Mouse (Mus musculus): ENCODE results near the gene Nphp3. TPM values are rescaled to one million over a fixed set of nuclear protein-coding genes. Genes with fewer than 3 reads are reported as not detected.

Gene Nphp3
- polyA plus RNA-seq, 1 experiment from 2014 or later, result 3.4 TPM

GRCm38 (mm10) chr9:104079379-104079778 is 77.0 kb downstream of the Nphp3 start:
- no peak overlapping the region for H3K4me2 ChIP-seq (ENCODE audit: low read depth, low read length)
- H3K4me3 ChIP-seq (ENCODE audit: low read length), result no peak overlapping the region
- H3K27ac ChIP-seq (ENCODE audit: low read length), result no peak overlapping the region
- H3K9me3 ChIP-seq (replicated peaks; ENCODE audit: control insufficient read depth, low read length), result no peaks in the 10 kb centered on the region
- no peaks in the 10 kb centered on the region for H3K27me3 ChIP-seq (ENCODE audit: control insufficient read depth, insufficient read depth, low read length)
- WGBS, result 50% methylated on average over 5 of the region's 5 CpGs
- H3K9ac ChIP-seq (ENCODE audit: low read length), result no peak overlapping the region
- no peaks in the 10 kb centered on the region for H3K4me1 ChIP-seq (ENCODE audit: control insufficient read depth, insufficient read depth, low read length)
- ATAC-seq (replicated peaks; ENCODE audit: extremely low read depth, insufficient read depth, low FRiP score), result no peak
- peaks cover 3% of the 10 kb centered on the region; the same call in 1 of the 2 replicates for H3K36me3 ChIP-seq (ENCODE audit: control insufficient read depth, insufficient read depth)

DNA sequence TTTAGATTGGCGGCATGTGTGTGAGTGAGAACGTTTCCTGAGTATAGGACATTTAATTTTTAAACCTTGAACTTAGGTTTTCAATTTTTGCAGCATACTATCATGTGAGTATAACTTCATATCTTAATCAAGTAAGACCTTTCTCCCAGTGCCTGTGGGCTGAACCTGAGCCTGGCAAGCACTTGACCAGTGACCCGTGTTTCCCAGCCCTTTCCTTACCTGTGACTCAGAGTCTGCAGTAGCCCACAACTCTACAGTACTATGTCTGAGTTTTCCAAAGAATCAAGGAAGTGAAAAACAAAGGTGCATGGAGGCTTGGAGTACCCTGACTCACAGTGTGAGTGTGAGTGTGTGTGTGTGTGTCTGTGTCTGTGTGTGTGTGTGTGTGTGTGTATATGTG is 77.7 kb downstream of the Nphp3 start:
- Histone ChIP-seq H3K27ac (ENCODE audit: low read length) (no peak overlapping the region), H3K36me3 (ENCODE audit: control insufficient read depth, insufficient read depth) (peaks cover 6% of the 10 kb centered on the region; the same call in 1 of the 2 replicates), H3K9ac (ENCODE audit: low read length) (no peak overlapping the region), H3K27me3 (ENCODE audit: control insufficient read depth, insufficient read depth, low read length) (no peaks in the 10 kb centered on the region), H3K4me2 (ENCODE audit: low read depth, low read length) (no peak overlapping the region), H3K4me1 (ENCODE audit: control insufficient read depth, insufficient read depth, low read length) (no peaks in the 10 kb centered on the region), H3K4me3 (ENCODE audit: low read length) (no peak overlapping the region), H3K9me3 (replicated peaks; ENCODE audit: control insufficient read depth, low read length) (no peaks in the 10 kb centered on the region)
- no peak for ATAC-seq (replicated peaks; ENCODE audit: extremely low read depth, insufficient read depth, low FRiP score)
- WGBS, result 78% methylated on average over 3 of the region's 3 CpGs

DNA sequence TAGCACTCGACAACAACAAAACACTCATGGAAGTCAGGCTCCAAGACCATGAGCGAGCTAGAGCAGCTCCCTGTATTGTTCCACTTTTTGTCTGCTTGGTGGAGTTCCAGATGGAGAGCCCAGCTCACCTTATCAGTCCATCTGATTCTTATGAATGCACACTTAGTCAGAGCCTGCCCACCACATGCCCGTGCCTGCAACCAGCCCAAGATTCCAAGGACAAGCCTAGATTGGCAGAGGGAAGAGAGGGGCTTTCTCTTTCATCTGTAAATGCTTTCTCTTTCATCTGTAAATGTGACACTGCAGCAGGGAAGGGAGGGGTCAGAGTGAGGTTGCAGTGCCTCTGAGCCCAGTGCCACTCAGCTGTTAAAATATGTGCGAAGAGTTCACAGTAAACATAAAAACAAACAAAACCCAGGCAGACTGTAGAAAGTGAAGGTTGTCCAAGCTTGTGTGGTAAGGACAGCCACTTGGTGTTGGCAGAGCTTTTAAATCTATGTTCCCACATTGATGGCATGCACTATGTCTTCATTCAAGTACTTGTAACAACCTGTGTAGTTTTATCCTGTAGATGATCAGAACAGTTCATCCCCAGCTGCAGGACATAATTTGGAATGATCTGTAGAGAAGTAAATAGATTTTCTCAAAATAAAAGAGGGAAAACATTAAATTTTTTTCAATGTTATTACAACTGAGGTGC is 83.5 kb downstream of the Nphp3 start:
- no peaks in the 10 kb centered on the region for H3K4me1 ChIP-seq (ENCODE audit: control insufficient read depth, insufficient read depth, low read length)
- H3K27ac ChIP-seq (ENCODE audit: low read length), result no peak overlapping the region
- H3K9me3 ChIP-seq (replicated peaks; ENCODE audit: control insufficient read depth, low read length), result no peaks in the 10 kb centered on the region
- no peak overlapping the region for H3K4me3 ChIP-seq (ENCODE audit: low read length)
- 63% methylated on average over 4 of the region's 4 CpGs for WGBS
- no peak for ATAC-seq (replicated peaks; ENCODE audit: extremely low read depth, insufficient read depth, low FRiP score)
- H3K9ac ChIP-seq (ENCODE audit: low read length), result no peak overlapping the region
- H3K36me3 ChIP-seq (ENCODE audit: control insufficient read depth, insufficient read depth), result peaks cover 8% of the 10 kb centered on the region; the same call in 1 of the 2 replicates
- H3K4me2 ChIP-seq (ENCODE audit: low read depth, low read length), result no peak overlapping the region
- H3K27me3 ChIP-seq (ENCODE audit: control insufficient read depth, insufficient read depth, low read length), result no peaks in the 10 kb centered on the region

DNA sequence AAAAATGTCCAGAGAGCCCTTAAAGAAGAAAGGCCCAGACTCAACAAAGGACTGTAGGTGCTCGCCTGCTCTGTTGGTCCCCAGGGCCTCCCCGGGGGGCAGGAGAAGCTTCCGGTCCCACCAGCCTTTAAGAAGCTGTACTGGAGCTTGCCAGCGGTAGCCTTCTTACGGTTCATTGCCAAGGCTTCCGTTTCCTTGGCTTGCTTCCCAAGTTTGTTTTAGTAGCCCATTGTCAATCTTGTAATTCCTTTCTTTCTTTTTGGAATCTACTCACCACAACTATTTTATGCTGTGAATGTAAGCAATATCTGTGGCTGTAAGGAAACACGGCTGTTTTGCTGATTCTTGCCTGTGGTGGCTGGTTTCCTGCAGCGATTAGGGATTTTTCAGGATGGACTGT is 86.2 kb downstream of the Nphp3 start:
- Histone ChIP-seq H3K4me2 (ENCODE audit: low read depth, low read length) (no peak overlapping the region), H3K4me3 (ENCODE audit: low read length) (no peak overlapping the region)
- no peak; the same call in 1 of the 2 replicates for ATAC-seq (replicated peaks; ENCODE audit: extremely low read depth, insufficient read depth, low FRiP score)

GRCm38 (mm10) chr9:104092945-104093344 is 90.6 kb downstream of the Nphp3 start:
- Histone ChIP-seq H3K27me3 (ENCODE audit: control insufficient read depth, insufficient read depth, low read length) (no peaks in the 10 kb centered on the region), H3K4me3 (ENCODE audit: low read length) (no peak overlapping the region), H3K9ac (ENCODE audit: low read length) (no peak overlapping the region), H3K4me2 (ENCODE audit: low read depth, low read length) (no peak overlapping the region), H3K27ac (ENCODE audit: low read length) (no peak overlapping the region), H3K36me3 (ENCODE audit: control insufficient read depth, insufficient read depth) (0 out of 2 replicates have a peak, but pooled peaks cover 2% of the 10 kb centered on the region), H3K9me3 (replicated peaks; ENCODE audit: control insufficient read depth, low read length) (no peaks in the 10 kb centered on the region), H3K4me1 (ENCODE audit: control insufficient read depth, insufficient read depth, low read length) (no peaks in the 10 kb centered on the region)
- no peak for ATAC-seq (replicated peaks; ENCODE audit: extremely low read depth, insufficient read depth, low FRiP score)
- 81% methylated on average over 5 of the region's 5 CpGs for WGBS

More for the DNA sequence above, 86.2 kb downstream of the Nphp3 start:
- 57% methylated on average over 8 of the region's 8 CpGs for WGBS
- H3K27me3 ChIP-seq (ENCODE audit: control insufficient read depth, insufficient read depth, low read length), result no peaks in the 10 kb centered on the region
- H3K36me3 ChIP-seq (ENCODE audit: control insufficient read depth, insufficient read depth), result peaks cover 5% of the 10 kb centered on the region; the same call in 1 of the 2 replicates
- no peaks in the 10 kb centered on the region for H3K4me1 ChIP-seq (ENCODE audit: control insufficient read depth, insufficient read depth, low read length)
- H3K9ac ChIP-seq (ENCODE audit: low read length), result no peak overlapping the region; the same call in 1 of the 2 replicates
- no peaks in the 10 kb centered on the region for H3K9me3 ChIP-seq (replicated peaks; ENCODE audit: control insufficient read depth, low read length)
- H3K27ac ChIP-seq (ENCODE audit: low read length), result peak overlapping the region; percentile 83

Other genes starting within 250 kb of the Nphp3 start
- 38.9 and 44.8 TPM in 2 replicates for gene Tmem108, start 240.7 kb upstream of the Nphp3 start, polyA plus RNA-seq (2015; fragmentation: Nextera tagmentation; extraction: Ambion mirVana)
- not detected in 2 replicates for gene Gm28305, start 38.1 kb downstream of the Nphp3 start, polyA plus RNA-seq (2015; fragmentation: Nextera tagmentation; extraction: Ambion mirVana)
- gene Uba5, start 60.6 kb downstream of the Nphp3 start, polyA plus RNA-seq (2015; fragmentation: Nextera tagmentation; extraction: Ambion mirVana), result 36.1 and 38.7 TPM in 2 replicates
- 14.3 and 16.7 TPM in 2 replicates for gene Acad11, start 60.8 kb downstream of the Nphp3 start, polyA plus RNA-seq (2015; fragmentation: Nextera tagmentation; extraction: Ambion mirVana)
- 8.0 and 10.3 TPM in 2 replicates for gene Ackr4, start 124.4 kb downstream of the Nphp3 start, polyA plus RNA-seq (2015; fragmentation: Nextera tagmentation; extraction: Ambion mirVana)